Mouse (Mus musculus) embryonic fibroblast, embryonic 13.5 days (primary cell): ENCODE measurements around the gene 4930535I16Rik. TPM values are rescaled to one million over a fixed set of nuclear protein-coding genes. Genes with fewer than 3 reads are reported as not detected.

Experiments used
- H3K27ac ChIP-seq: 2 replicates; pipeline ENCODE4 v1.5.1; 2012; ENCODE audit warnings: low read length, control low read depth, inconsistent platforms; ENCODE audit not compliant: insufficient read depth
- H3K4me1 ChIP-seq: 2 replicates; pipeline ENCODE4 v1.6.1; 2011; ENCODE audit warnings: low read length; ENCODE audit not compliant: control insufficient read depth, insufficient read depth
- H3K4me3 ChIP-seq: 2 replicates; pipeline ENCODE4 v1.5.1; 2011; ENCODE audit warnings: mild to moderate bottlenecking, control low read depth, low read length; ENCODE audit not compliant: insufficient read depth
- CTCF ChIP-seq: IDR thresholded peaks from 2 replicates; pipeline ENCODE4 v1.5.1; 2011; ENCODE audit warnings: mild to moderate bottlenecking, control low read depth, low read length, moderate library complexity, borderline replicate concordance; ENCODE audit not compliant: insufficient read depth
- POLR2A ChIP-seq: IDR thresholded peaks from 2 replicates; pipeline ENCODE4 v1.6.1; 2011; ENCODE audit warnings: low read depth, mild to moderate bottlenecking, control low read depth, low read length, moderate library complexity
- polyA plus RNA-seq: library from polyadenylated mRNA; stranded (reverse); fragments of >200 nt; gene quantifications from 2 replicates; pipeline ENCODE4 v1.2.4, GENCODE M21; 2011; ENCODE audit warnings: low read depth; ENCODE audit not compliant: missing spikeins, insufficient read length

4930535I16Rik gene
- not detected in 2 replicates for polyA plus RNA-seq

- Histone ChIP-seq H3K4me3 (peak within 1 kb of the TSS; percentile 95), H3K27ac (peak within 1 kb of the TSS; percentile 80), H3K4me1 (0 out of 2 replicates have a peak, but pooled peaks cover 4% of the 10 kb centered on the region)
- TF ChIP-seq POLR2A, result no peak
- no peak for TF ChIP-seq CTCF
These were observed at the start of gene 4930535I16Rik for GRCm38 (mm10) chr4:123917548-123918140. Gene 4930535I16Rik, minus strand, starts transcription at chr4:123918022.

GRCm38 (mm10) chr4:123962721-123963120, 44.9 kb upstream of the 4930535I16Rik start:
- Histone ChIP-seq H3K4me1 (no peaks in the 10 kb centered on the region), H3K4me3 (no peak overlapping the region), H3K27ac (no peak overlapping the region)
- TF ChIP-seq CTCF (no peak), POLR2A (no peak)

GRCm38 (mm10) chr4:123960955-123961354, 43.1 kb upstream of the 4930535I16Rik start:
- H3K4me1 ChIP-seq, result no peaks in the 10 kb centered on the region
- no peak overlapping the region for H3K27ac ChIP-seq
- TF ChIP-seq POLR2A, result no peak
- no peak for TF ChIP-seq CTCF
- no peak overlapping the region for H3K4me3 ChIP-seq

GRCm38 (mm10) chr4:123957891-123958290, 40.1 kb upstream of the 4930535I16Rik start:
- TF ChIP-seq POLR2A (no peak), CTCF (no peak)
- no peak overlapping the region for H3K27ac ChIP-seq
- no peaks in the 10 kb centered on the region for H3K4me1 ChIP-seq
- H3K4me3 ChIP-seq, result no peak overlapping the region

GRCm38 (mm10) chr4:123957492-123957808, 39.6 kb upstream of the 4930535I16Rik start:
- Histone ChIP-seq H3K4me1 (no peaks in the 10 kb centered on the region), H3K27ac (no peak overlapping the region), H3K4me3 (no peak overlapping the region)
- TF ChIP-seq POLR2A (no peak), CTCF (no peak)

- no peaks in the 10 kb centered on the region for H3K4me1 ChIP-seq
- TF ChIP-seq POLR2A (no peak), CTCF (peak; percentile 41; the same call in 1 of the 2 replicates)
- H3K27ac ChIP-seq, result no peak overlapping the region
- H3K4me3 ChIP-seq, result no peak overlapping the region
These were observed 39.1 kb upstream of the 4930535I16Rik start for GRCm38 (mm10) chr4:123956703-123957491.

- Histone ChIP-seq H3K27ac (no peak overlapping the region), H3K4me3 (no peak overlapping the region), H3K4me1 (no peaks in the 10 kb centered on the region)
- TF ChIP-seq CTCF (no peak), POLR2A (no peak)
These were observed 34.2 kb upstream of the 4930535I16Rik start for GRCm38 (mm10) chr4:123952059-123952458.

- H3K4me1 ChIP-seq, result no peaks in the 10 kb centered on the region
- H3K4me3 ChIP-seq, result no peak overlapping the region
- TF ChIP-seq POLR2A (no peak), CTCF (no peak)
- H3K27ac ChIP-seq, result no peak overlapping the region
These were observed 31.8 kb upstream of the 4930535I16Rik start for GRCm38 (mm10) chr4:123949649-123950048.

- no peaks in the 10 kb centered on the region for H3K4me1 ChIP-seq
- TF ChIP-seq CTCF (no peak), POLR2A (no peak)
- H3K27ac ChIP-seq, result no peak overlapping the region
These were observed 31.1 kb upstream of the 4930535I16Rik start for GRCm38 (mm10) chr4:123948901-123949300.

GRCm38 (mm10) chr4:123947149-123947548, 29.3 kb upstream of the 4930535I16Rik start:
- no peak for TF ChIP-seq POLR2A
- no peak for TF ChIP-seq CTCF

More at GRCm38 (mm10) chr4:123948901-123949300, 31.1 kb upstream of the 4930535I16Rik start:
- no peak overlapping the region for H3K4me3 ChIP-seq

More at GRCm38 (mm10) chr4:123947149-123947548, 29.3 kb upstream of the 4930535I16Rik start:
- Histone ChIP-seq H3K4me1 (no peaks in the 10 kb centered on the region), H3K27ac (no peak overlapping the region), H3K4me3 (no peak overlapping the region)
